Mouse (Mus musculus) lung, embryonic 14.5 days (tissue): ENCODE measurements around the gene Wars. TPM values are rescaled to one million over a fixed set of nuclear protein-coding genes. Genes with fewer than 3 reads are reported as not detected.
"Not testable (repeated sequence)": the region's sequence is repeated elsewhere in the genome, so short reads cannot be mapped to it uniquely, and the experiment has no call there.

Source experiments
- ATAC-seq: fragments of 200-750 bp; cut with Nextera tagmentation; 2 replicates; pipeline ENCODE4 v1.8.0; 2017; ENCODE audit warnings: mild to moderate bottlenecking, moderate TSS enrichment, moderate library complexity; ENCODE audit not compliant: insufficient read depth
- DNase-seq: peaks from one replicate; pipeline ENCODE4 v3.0.0-alpha.2; 2015
- H3K27ac ChIP-seq: fragments of 300-500 bp; sonication (generic); 2 replicates; pipeline ENCODE4 v1.5.1; 2014; ENCODE audit warnings: low read depth, mild to moderate bottlenecking, moderate library complexity
- H3K27me3 ChIP-seq: fragments of 300-500 bp; sonication (generic); 2 replicates; pipeline ENCODE4 v1.6.1; 2014; ENCODE audit warnings: low read length, control low read depth; ENCODE audit not compliant: insufficient read depth
- H3K36me3 ChIP-seq: fragments of 300-500 bp; sonication (generic); 2 replicates; pipeline ENCODE4 v1.6.1; 2014; ENCODE audit warnings: control low read depth; ENCODE audit not compliant: insufficient read depth
- H3K4me1 ChIP-seq: fragments of 300-500 bp; sonication (generic); 2 replicates; pipeline ENCODE4 v1.6.1; 2014; ENCODE audit warnings: antibody characterized with exemption, control low read depth; ENCODE audit not compliant: insufficient read depth
- H3K4me2 ChIP-seq: fragments of 300-500 bp; sonication (generic); 2 replicates; pipeline ENCODE4 v1.6.1; 2014; ENCODE audit warnings: mild to moderate bottlenecking
- H3K4me3 ChIP-seq: fragments of 300-500 bp; sonication (generic); 2 replicates; pipeline ENCODE4 v1.5.1; 2014; ENCODE audit warnings: low read depth, low read length
- H3K9ac ChIP-seq: fragments of 300-500 bp; sonication (generic); 2 replicates; pipeline ENCODE4 v1.6.1; 2014
- H3K9me3 ChIP-seq: fragments of 300-500 bp; sonication (generic); 2 replicates; pipeline ENCODE4 v1.6.1; 2016; ENCODE audit warnings: low read depth, low read length, control low read depth
- CTCF ChIP-seq: IDR thresholded peaks from 2 replicates; pipeline ENCODE4 v1.5.1; 2016; ENCODE audit warnings: antibody characterized with exemption, low read depth
- WGBS: fragments of 180-500 bp; shearing (Covaris S2); extraction: QIAGEN DNeasy Blood & Tissue Kit; methylation state at CpG from one replicate; pipeline ENCODE4 v1.1.7; 2014; 5-methylcytosine and 5-hydroxymethylcytosine counted together
- polyA plus RNA-seq: library from polyadenylated mRNA; unstranded; fragments of >200 nt; fragmentation: Nextera tagmentation; extraction: Ambion mirVana; gene quantifications from 2 replicates; pipeline ENCODE4 v1.2.1, GENCODE M21; 2014

Gene Wars
- polyA plus RNA-seq, 1 experiment from 2014 or later, result 101 TPM

GRCm38 (mm10) chr12:108857109-108857508 is 36.9 kb downstream of the Wars start:
- DNase-seq (no peak), ATAC-seq (no peak)
- no peak overlapping the region for H3K9ac ChIP-seq
- no peaks in the 10 kb centered on the region for H3K4me1 ChIP-seq
- WGBS, result 83% methylated on average over 7 of the region's 7 CpGs
- no peak overlapping the region for H3K27ac ChIP-seq
- H3K4me3 ChIP-seq, result no peak overlapping the region
- H3K36me3 ChIP-seq, result peaks cover 23% of the 10 kb centered on the region
- no peak overlapping the region for H3K4me2 ChIP-seq
- TF ChIP-seq CTCF, result no peak
- H3K27me3 ChIP-seq, result no peaks in the 10 kb centered on the region
- no peaks in the 10 kb centered on the region for H3K9me3 ChIP-seq

DNA sequence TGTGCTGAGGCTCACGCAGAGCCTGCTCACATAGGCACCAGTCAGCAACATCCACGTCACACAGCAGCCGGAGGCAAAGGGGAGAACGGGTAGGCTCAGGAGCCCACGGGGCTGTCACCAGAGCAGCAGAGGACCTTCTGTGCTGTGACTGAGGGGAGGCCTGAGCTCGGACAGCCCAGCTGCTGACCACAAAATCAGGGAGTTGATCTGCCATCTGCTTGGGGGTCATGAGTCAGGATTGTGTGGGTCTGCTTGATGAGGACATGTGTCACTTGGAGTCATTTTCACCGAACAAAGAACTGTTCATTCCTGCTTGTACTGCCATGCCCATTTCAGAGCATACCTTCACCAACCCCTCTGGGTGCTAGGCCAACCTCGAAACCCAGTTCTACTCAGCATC is 37.8 kb downstream of the Wars start:
- no peak overlapping the region for H3K4me3 ChIP-seq
- H3K4me2 ChIP-seq, result no peak overlapping the region
- TF ChIP-seq CTCF, result no peak
- no peak overlapping the region for H3K9ac ChIP-seq
- ATAC-seq (no peak), DNase-seq (no peak)
- 85% methylated on average over 8 of the region's 8 CpGs for WGBS
- H3K4me1 ChIP-seq, result no peaks in the 10 kb centered on the region
- peaks cover 15% of the 10 kb centered on the region for H3K36me3 ChIP-seq
- H3K27ac ChIP-seq, result no peak overlapping the region
- H3K27me3 ChIP-seq, result no peaks in the 10 kb centered on the region
- H3K9me3 ChIP-seq, result no peaks in the 10 kb centered on the region

GRCm38 (mm10) chr12:108855081-108855480 is 38.9 kb downstream of the Wars start:
- ATAC-seq (no peak), DNase-seq (no peak)
- Histone ChIP-seq H3K36me3 (0 out of 2 replicates have a peak, but pooled peaks cover 4% of the 10 kb centered on the region), H3K27ac (no peak overlapping the region), H3K9me3 (no peaks in the 10 kb centered on the region), H3K4me2 (no peak overlapping the region), H3K4me3 (no peak overlapping the region), H3K27me3 (no peaks in the 10 kb centered on the region), H3K4me1 (no peaks in the 10 kb centered on the region), H3K9ac (no peak overlapping the region)
- WGBS, result 90% methylated on average over 10 of the region's 10 CpGs
- TF ChIP-seq CTCF, result no peak

DNA sequence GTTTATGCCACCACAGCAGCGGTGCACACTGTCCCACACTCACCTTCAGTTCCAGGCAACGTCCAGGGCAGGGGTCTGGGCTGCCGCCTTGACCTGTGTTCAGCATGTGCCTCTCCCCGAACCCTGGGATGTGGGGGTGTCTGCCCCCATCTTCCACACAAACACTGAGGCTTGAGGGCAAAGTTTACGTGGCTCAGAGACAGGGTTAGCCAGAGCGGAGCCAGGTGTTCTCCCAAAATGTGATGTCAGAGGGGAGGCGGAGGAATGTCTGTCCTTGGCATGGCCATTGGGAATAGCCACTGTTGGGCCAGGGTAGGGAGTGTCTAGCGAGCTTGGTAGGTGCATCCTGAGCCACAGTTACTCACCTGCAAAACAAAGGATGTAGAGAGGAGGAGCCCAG is 41.2 kb downstream of the Wars start:
- no peak for TF ChIP-seq CTCF
- 85% methylated on average over 8 of the region's 8 CpGs for WGBS

DNA sequence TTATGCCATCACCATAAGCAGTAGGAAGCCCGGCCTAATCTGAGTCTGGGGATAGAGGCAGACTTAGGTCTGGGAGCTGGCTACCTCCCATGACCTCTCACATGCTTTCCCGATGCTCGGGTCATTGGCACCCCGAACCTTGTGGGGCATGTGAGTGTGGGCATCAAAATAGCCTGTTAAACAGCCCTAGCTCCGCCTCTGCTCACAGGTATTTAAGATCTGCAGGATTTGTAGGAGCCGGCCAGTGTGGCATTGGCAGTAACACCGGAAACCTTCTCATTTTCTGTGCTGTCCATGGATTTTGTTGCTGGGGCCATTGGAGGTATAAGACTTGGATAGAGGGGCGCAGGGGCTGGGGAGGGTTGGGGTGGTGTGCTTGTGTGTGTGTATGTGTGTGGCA is 43.1 kb downstream of the Wars start:
- DNase-seq (no peak), ATAC-seq (no peak)
- Histone ChIP-seq H3K9ac (no peak overlapping the region), H3K27me3 (no peaks in the 10 kb centered on the region), H3K36me3 (no peaks in the 10 kb centered on the region), H3K27ac (no peak overlapping the region), H3K4me3 (no peak overlapping the region), H3K4me2 (no peak overlapping the region), H3K4me1 (no peaks in the 10 kb centered on the region), H3K9me3 (no peaks in the 10 kb centered on the region)
- WGBS, result 75% methylated on average over 8 of the region's 8 CpGs
- no peak for TF ChIP-seq CTCF

More for the DNA sequence above, 41.2 kb downstream of the Wars start:
- Histone ChIP-seq H3K9me3 (no peaks in the 10 kb centered on the region), H3K36me3 (no peaks in the 10 kb centered on the region), H3K4me2 (no peak overlapping the region), H3K27ac (no peak overlapping the region), H3K27me3 (no peaks in the 10 kb centered on the region), H3K4me1 (no peaks in the 10 kb centered on the region), H3K9ac (no peak overlapping the region), H3K4me3 (no peak overlapping the region)
- ATAC-seq (no peak), DNase-seq (no peak)

GRCm38 (mm10) chr12:108850129-108850528 is 43.8 kb downstream of the Wars start:
- H3K9ac ChIP-seq, result no peak overlapping the region
- 38% methylated on average over 8 of the region's 8 CpGs for WGBS
- no peak overlapping the region for H3K4me2 ChIP-seq
- ATAC-seq, result peak; percentile 21; the same call in 1 of the 2 replicates
- peak; percentile 21 for DNase-seq
- H3K9me3 ChIP-seq, result no peaks in the 10 kb centered on the region
- no peaks in the 10 kb centered on the region for H3K27me3 ChIP-seq
- no peaks in the 10 kb centered on the region for H3K4me1 ChIP-seq
- H3K4me3 ChIP-seq, result no peak overlapping the region
- no peak for TF ChIP-seq CTCF
- no peak overlapping the region for H3K27ac ChIP-seq
- peaks cover 2% of the 10 kb centered on the region for H3K36me3 ChIP-seq

DNA sequence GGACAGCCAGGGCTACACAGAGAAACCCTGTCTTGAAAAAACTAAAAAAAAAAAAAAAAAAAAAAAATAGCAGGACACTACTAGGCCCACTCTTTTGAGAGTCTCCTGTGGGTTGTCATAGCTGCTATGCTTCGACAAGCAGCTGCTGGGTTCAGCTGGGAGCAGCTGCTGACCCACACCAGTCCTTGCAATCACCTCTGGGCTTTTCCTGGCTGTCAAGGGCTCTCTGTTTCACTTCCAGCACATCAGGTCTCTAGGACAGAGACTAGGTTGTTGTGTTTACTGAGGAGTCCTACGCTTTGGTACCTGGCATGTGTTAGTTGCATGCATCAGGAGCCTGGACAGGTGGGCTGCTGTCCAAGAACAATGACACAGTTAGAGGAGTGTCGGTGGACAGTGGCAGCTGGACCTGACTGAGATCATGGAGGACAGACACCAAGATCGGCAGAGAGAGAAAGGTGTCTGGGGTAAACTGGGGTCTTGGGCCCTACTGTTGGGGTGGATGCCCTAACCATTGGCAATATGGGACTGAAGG is 44.4 kb downstream of the Wars start:
- 55% methylated on average over 4 of the region's 4 CpGs for WGBS
- H3K27me3 ChIP-seq, result no peaks in the 10 kb centered on the region
- H3K9me3 ChIP-seq, result no peaks in the 10 kb centered on the region
- no peak for ATAC-seq
- no peaks in the 10 kb centered on the region for H3K4me1 ChIP-seq
- no peak overlapping the region for H3K9ac ChIP-seq
- peaks cover 8% of the 10 kb centered on the region for H3K36me3 ChIP-seq
- peak; percentile 32 for DNase-seq
- H3K4me2 ChIP-seq, result no peak overlapping the region
- H3K27ac ChIP-seq, result no peak overlapping the region
- no peak overlapping the region for H3K4me3 ChIP-seq
- TF ChIP-seq CTCF, result no peak

GRCm38 (mm10) chr12:108848033-108848432 is 45.9 kb downstream of the Wars start:
- H3K36me3 ChIP-seq, result peaks cover 20% of the 10 kb centered on the region
- H3K27me3 ChIP-seq, H3K9me3 ChIP-seq, H3K9ac ChIP-seq, ATAC-seq, H3K4me2 ChIP-seq, H3K4me1 ChIP-seq, DNase-seq, H3K4me3 ChIP-seq, H3K27ac ChIP-seq: not testable (repeated sequence)
- WGBS, result 86% methylated on average over 3 of the region's 3 CpGs
- TF ChIP-seq CTCF, result peak; percentile 60
